Mouse (Mus musculus): ENCODE results near the gene Zic3. TPM values are rescaled to one million over a fixed set of nuclear protein-coding genes. Genes with fewer than 3 reads are reported as not detected.

The Zic3 gene
- total RNA-seq (2014; rRNA removed) (not detected in 2 replicates), polyA plus RNA-seq (2012; rRNA removed) (not detected in 2 replicates)

- no peak for DNase-seq (ENCODE audit: extremely low read depth, low read depth, low spot score)
- TF ChIP-seq CTCF (IDR thresholded peaks at IDR 0.05; ENCODE audit: low read depth, low read length) (no peak), POLR2A (IDR thresholded peaks at IDR 0.05; ENCODE audit: extremely low read depth, insufficient read depth, low read length) (no peak)
- H3K4me3 ChIP-seq (ENCODE audit: insufficient read depth, low read depth, low read length), result no peak within 1 kb of the TSS
- WGBS, result 87% methylated on average over 2 of the region's 2 CpGs
- no peaks in the 10 kb centered on the region for H3K79me2 ChIP-seq (ENCODE audit: control insufficient read depth, insufficient read depth, low read length)
- H3K4me1 ChIP-seq (ENCODE audit: control insufficient read depth, insufficient read depth, low read length), result no peaks in the 10 kb centered on the region
- no peak within 1 kb of the TSS for H3K9ac ChIP-seq (ENCODE audit: low read depth, low read length)
- no peak within 1 kb of the TSS for H3K27ac ChIP-seq (replicated peaks; ENCODE audit: insufficient read depth, low read depth, low read length)
- H3K27me3 ChIP-seq (ENCODE audit: control insufficient read depth, insufficient read depth, low read length), result no peaks in the 10 kb centered on the region
- H3K36me3 ChIP-seq (ENCODE audit: control insufficient read depth, insufficient read depth, low read length), result no peaks in the 10 kb centered on the region
These were observed at the start of gene Zic3 for GRCm38 (mm10) chrX:58022400-58022799. Gene Zic3, plus strand, starts transcription at chrX:58022700.

GRCm38 (mm10) chrX:57982351-57982750, 40.1 kb upstream of the Zic3 start:
- WGBS, result 76% methylated on average over 4 of the region's 4 CpGs

DNA sequence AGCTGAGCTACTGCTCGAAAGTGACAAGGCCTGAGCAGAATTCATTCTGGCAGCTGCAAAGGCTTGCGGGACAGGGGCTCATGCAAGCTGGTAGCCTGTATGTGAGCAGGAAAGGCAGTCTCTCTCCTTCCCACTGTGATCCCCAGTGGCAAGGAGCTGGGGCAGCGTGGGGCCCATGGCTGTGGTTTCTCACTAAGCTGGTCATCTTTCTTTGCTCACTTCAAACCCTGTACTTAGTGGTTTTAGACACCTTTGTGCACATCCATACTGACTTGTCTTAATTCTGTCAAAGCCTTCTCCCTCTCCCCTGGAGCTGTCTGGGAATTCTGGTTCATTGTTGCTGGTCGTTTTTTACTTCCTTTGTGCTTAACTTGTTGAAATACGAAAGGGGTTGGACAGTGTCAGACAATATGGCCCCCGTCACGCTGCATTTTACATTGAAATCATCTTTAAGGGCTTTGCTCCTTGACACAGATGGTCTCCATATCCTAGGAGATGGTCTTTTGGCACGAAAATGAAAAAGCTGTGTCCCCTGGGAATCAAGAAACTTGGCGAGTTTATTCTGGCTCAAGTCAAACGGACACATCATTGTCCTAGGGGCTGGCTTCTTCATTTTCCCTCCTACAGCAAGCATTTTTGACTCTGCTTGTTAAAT, 34.9 kb upstream of the Zic3 start:
- H3K27me3 ChIP-seq (ENCODE audit: control insufficient read depth, insufficient read depth, low read length), result no peaks in the 10 kb centered on the region
- no peaks in the 10 kb centered on the region for H3K4me1 ChIP-seq (ENCODE audit: control insufficient read depth, insufficient read depth, low read length)
- H3K9ac ChIP-seq (ENCODE audit: low read depth, low read length), result no peak overlapping the region
- no peak overlapping the region for H3K4me3 ChIP-seq (ENCODE audit: insufficient read depth, low read depth, low read length)
- H3K27ac ChIP-seq (replicated peaks; ENCODE audit: insufficient read depth, low read depth, low read length), result no peak overlapping the region
- no peaks in the 10 kb centered on the region for H3K36me3 ChIP-seq (ENCODE audit: control insufficient read depth, insufficient read depth, low read length)
- TF ChIP-seq CTCF (IDR thresholded peaks at IDR 0.05; ENCODE audit: low read depth, low read length) (no peak), POLR2A (IDR thresholded peaks at IDR 0.05; ENCODE audit: extremely low read depth, insufficient read depth, low read length) (no peak)
- no peak for DNase-seq (ENCODE audit: extremely low read depth, low read depth, low spot score)
- 73% methylated on average over 10 of the region's 10 CpGs for WGBS
- no peaks in the 10 kb centered on the region for H3K79me2 ChIP-seq (ENCODE audit: control insufficient read depth, insufficient read depth, low read length)

More at GRCm38 (mm10) chrX:57982351-57982750, 40.1 kb upstream of the Zic3 start:
- H3K36me3 ChIP-seq (ENCODE audit: control insufficient read depth, insufficient read depth, low read length), result no peaks in the 10 kb centered on the region
- no peaks in the 10 kb centered on the region for H3K27me3 ChIP-seq (ENCODE audit: control insufficient read depth, insufficient read depth, low read length)
- TF ChIP-seq CTCF (IDR thresholded peaks at IDR 0.05; ENCODE audit: low read depth, low read length) (no peak), POLR2A (IDR thresholded peaks at IDR 0.05; ENCODE audit: extremely low read depth, insufficient read depth, low read length) (no peak)
- no peaks in the 10 kb centered on the region for H3K4me1 ChIP-seq (ENCODE audit: control insufficient read depth, insufficient read depth, low read length)
- no peak for DNase-seq (ENCODE audit: extremely low read depth, low read depth, low spot score)
- no peak overlapping the region for H3K4me3 ChIP-seq (ENCODE audit: insufficient read depth, low read depth, low read length)
- H3K9ac ChIP-seq (ENCODE audit: low read depth, low read length), result no peak overlapping the region
- H3K79me2 ChIP-seq (ENCODE audit: control insufficient read depth, insufficient read depth, low read length), result no peaks in the 10 kb centered on the region
- H3K27ac ChIP-seq (replicated peaks; ENCODE audit: insufficient read depth, low read depth, low read length), result no peak overlapping the region

GRCm38 (mm10) chrX:58013391-58013790, 9.1 kb upstream of the Zic3 start:
- H3K9ac ChIP-seq (ENCODE audit: low read depth, low read length), result no peak overlapping the region
- no peaks in the 10 kb centered on the region for H3K4me1 ChIP-seq (ENCODE audit: control insufficient read depth, insufficient read depth, low read length)
- H3K79me2 ChIP-seq (ENCODE audit: control insufficient read depth, insufficient read depth, low read length), result no peaks in the 10 kb centered on the region
- WGBS, result 54% methylated on average over 5 of the region's 5 CpGs
- H3K27ac ChIP-seq (replicated peaks; ENCODE audit: insufficient read depth, low read depth, low read length), result no peak overlapping the region
- H3K27me3 ChIP-seq (ENCODE audit: control insufficient read depth, insufficient read depth, low read length), result no peaks in the 10 kb centered on the region
- no peak overlapping the region for H3K4me3 ChIP-seq (ENCODE audit: insufficient read depth, low read depth, low read length)
- TF ChIP-seq CTCF (IDR thresholded peaks at IDR 0.05; ENCODE audit: low read depth, low read length) (no peak), POLR2A (IDR thresholded peaks at IDR 0.05; ENCODE audit: extremely low read depth, insufficient read depth, low read length) (no peak)
- H3K36me3 ChIP-seq (ENCODE audit: control insufficient read depth, insufficient read depth, low read length), result no peaks in the 10 kb centered on the region
- no peak for DNase-seq (ENCODE audit: extremely low read depth, low read depth, low spot score)

DNA sequence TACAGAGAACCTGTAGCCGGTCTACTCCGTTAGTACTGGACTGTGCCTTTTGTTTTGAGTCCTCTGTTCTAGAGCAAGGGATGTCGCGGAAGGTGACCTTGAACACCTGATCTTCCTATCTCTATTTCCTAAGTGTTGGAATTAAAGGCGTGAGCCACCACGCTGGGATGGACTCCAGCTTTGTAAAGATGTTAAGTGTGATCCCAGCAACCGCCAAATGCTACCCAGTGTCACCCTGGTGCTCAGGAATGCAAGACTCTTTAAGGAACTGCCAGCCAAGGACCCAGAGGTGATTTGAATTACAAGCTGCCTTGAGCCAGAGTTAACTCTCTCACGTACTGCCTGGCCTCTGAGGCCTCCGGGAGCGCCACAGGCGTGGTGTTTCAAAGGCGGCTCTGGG, 8.4 kb upstream of the Zic3 start:
- WGBS, result 15% methylated on average over 12 of the region's 12 CpGs
- no peaks in the 10 kb centered on the region for H3K79me2 ChIP-seq (ENCODE audit: control insufficient read depth, insufficient read depth, low read length)
- no peak for DNase-seq (ENCODE audit: extremely low read depth, low read depth, low spot score)
- no peaks in the 10 kb centered on the region for H3K36me3 ChIP-seq (ENCODE audit: control insufficient read depth, insufficient read depth, low read length)
- H3K9ac ChIP-seq (ENCODE audit: low read depth, low read length), result no peak overlapping the region
- no peak for TF ChIP-seq CTCF (IDR thresholded peaks at IDR 0.05; ENCODE audit: low read depth, low read length)
- TF ChIP-seq POLR2A (IDR thresholded peaks at IDR 0.05; ENCODE audit: extremely low read depth, insufficient read depth, low read length), result no peak
- H3K27ac ChIP-seq (replicated peaks; ENCODE audit: insufficient read depth, low read depth, low read length), result no peak overlapping the region
- H3K4me1 ChIP-seq (ENCODE audit: control insufficient read depth, insufficient read depth, low read length), result no peaks in the 10 kb centered on the region
- no peak overlapping the region for H3K4me3 ChIP-seq (ENCODE audit: insufficient read depth, low read depth, low read length)
- no peaks in the 10 kb centered on the region for H3K27me3 ChIP-seq (ENCODE audit: control insufficient read depth, insufficient read depth, low read length)

GRCm38 (mm10) chrX:58014761-58015160, 7.7 kb upstream of the Zic3 start:
- Histone ChIP-seq H3K4me1 (ENCODE audit: control insufficient read depth, insufficient read depth, low read length) (no peaks in the 10 kb centered on the region), H3K9ac (ENCODE audit: low read depth, low read length) (no peak overlapping the region), H3K79me2 (ENCODE audit: control insufficient read depth, insufficient read depth, low read length) (no peaks in the 10 kb centered on the region), H3K36me3 (ENCODE audit: control insufficient read depth, insufficient read depth, low read length) (no peaks in the 10 kb centered on the region), H3K27ac (replicated peaks; ENCODE audit: insufficient read depth, low read depth, low read length) (no peak overlapping the region), H3K27me3 (ENCODE audit: control insufficient read depth, insufficient read depth, low read length) (no peaks in the 10 kb centered on the region), H3K4me3 (ENCODE audit: insufficient read depth, low read depth, low read length) (no peak overlapping the region)
- TF ChIP-seq CTCF (IDR thresholded peaks at IDR 0.05; ENCODE audit: low read depth, low read length), result no peak
- no peak for TF ChIP-seq POLR2A (IDR thresholded peaks at IDR 0.05; ENCODE audit: extremely low read depth, insufficient read depth, low read length)
- 5% methylated on average over 13 of the region's 13 CpGs for WGBS
- no peak for DNase-seq (ENCODE audit: extremely low read depth, low read depth, low spot score)

Data from liver, adult 2 months (tissue).